Mouse (Mus musculus) mesoderm, embryonic 11.5 days (tissue): ENCODE data around the gene Cdc16.

Experiments
- DNase-seq: peaks from one replicate; pipeline ENCODE4 v3.0.0-alpha.2; 2012; ENCODE audit warnings: low read depth, low spot score

The Cdc16 gene

DNA sequence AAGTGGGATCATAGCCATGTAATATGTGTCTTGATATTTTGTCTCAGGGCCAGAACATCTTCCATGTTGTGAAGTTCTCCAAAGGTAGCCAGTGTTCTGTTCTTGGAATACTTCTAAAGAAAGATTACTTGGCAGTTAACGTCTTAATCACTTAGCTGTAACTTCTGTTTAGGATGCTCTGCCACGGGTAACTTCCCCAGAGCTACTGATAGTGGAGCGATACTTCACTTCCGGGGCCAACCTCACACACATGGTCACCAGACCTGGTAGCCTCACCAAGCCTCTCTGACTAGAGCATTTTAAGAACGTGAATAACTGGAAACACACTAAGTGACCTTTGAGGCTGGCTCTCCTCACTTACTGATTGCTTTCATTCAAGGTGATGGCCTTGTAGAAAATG, 42.1 kb downstream of the Cdc16 start:
- no peak for DNase-seq

DNA sequence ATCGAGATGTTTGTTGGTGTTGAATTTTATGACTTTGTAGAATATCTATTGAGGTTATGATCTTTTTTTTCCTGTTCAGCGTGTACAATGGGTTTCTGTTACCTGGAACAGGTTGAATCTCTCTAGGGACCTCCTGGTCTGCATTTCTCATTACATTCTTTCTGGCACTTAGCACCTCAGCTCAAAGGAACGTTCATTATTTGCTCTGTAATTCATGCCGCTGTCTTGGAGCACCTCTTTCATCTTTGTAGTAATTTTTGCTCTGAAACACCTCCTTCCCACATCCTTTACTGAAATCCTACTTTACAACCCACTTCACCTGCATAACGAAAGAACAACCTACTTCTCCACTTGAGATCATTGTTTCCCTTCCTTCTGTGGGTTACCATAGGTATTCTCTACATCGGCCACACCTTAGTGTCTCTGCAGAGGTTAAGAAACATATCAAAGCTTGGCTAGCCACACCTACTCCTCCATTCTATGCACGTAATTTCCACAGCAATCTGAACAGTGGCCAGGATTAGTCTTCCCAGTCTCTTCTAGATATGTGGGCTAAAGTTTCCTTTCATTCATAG, 71.2 kb downstream of the Cdc16 start:
- no peak for DNase-seq
